Mouse (Mus musculus) thymus, postnatal 25 days (tissue): ENCODE measurements at regions not wholly inside any gene's neighbourhood (a gene's known extent, or its start where the extent isn't known, plus 50 kb on each side); places are given as distances from the start of the nearest gene placed in this dataset.

Experiments
- DNase-seq: peaks from one replicate; pipeline ENCODE4 v3.0.0; 2022

GRCm38 (mm10) chr13:57365096-57365495 lies 469.3 kb upstream of the Trpc7 start:
- no peak for DNase-seq

DNA sequence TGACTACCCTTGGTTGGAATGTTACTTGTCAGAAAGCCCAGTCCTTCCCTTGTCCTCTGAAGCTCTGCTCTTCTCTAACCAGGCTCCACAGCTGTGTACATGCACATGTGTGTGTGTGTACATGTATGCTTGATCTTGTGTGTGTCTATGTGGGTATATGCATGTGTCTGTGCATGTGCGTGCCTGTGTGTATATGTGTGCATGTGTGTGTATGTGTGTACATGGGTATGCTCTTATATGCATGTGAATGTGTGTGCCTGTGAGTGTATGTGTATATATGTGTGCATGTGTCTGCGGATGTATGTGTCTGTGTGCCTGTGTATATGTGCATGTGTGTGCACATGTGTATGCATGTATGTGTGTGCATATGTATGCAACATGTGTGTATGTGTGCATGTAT lies 468.6 kb upstream of the Trpc7 start:
- no peak for DNase-seq

GRCm38 (mm10) chr13:57362563-57362962 lies 466.8 kb upstream of the Trpc7 start:
- DNase-seq, result no peak

DNA sequence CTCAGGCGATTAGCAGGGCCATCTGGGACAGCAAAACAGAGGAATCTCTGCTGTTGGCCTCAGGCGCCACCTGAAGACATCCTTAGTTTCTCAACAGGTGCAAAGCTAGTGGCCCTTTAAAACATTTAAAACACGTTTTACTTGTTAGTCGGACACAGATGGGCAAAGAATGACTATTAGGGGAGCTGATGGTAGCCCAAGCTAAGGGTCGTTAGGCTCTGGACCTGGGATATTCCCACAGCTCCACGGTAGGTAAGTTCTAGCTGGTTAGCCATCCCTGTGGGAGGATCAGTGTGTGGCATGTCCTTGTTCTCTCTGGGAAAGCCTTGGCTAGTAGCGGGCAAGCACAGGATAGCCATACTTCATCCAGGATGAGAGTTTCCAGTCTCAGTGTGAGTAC lies 465.5 kb upstream of the Trpc7 start:
- no peak for DNase-seq

DNA sequence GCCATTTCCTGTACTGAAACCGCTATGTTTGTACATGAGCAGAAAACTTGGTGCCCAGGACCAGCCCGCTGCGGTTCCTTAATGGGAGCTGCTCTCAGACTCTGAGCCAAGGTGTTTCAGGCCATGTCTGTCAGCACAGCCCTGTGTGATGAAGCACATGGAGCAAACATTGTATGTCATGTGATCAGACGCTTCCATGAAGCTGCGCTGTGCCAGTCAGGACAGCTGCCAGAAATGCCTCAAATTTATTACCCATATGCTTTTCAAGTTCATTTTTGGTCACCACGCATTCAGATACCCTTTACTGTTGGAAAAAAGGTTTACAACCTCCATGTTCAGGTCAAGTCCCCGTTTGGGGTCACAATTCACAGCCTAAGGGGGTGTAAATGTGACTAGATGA lies 458.8 kb upstream of the Trpc7 start:
- no peak for DNase-seq

- DNase-seq, result no peak
Measured at GRCm38 (mm10) chr13:57353976-57354375, 458.2 kb upstream of the Trpc7 start.

- no peak for DNase-seq
Measured at GRCm38 (mm10) chr13:57350828-57351227, 455.0 kb upstream of the Trpc7 start.

DNA sequence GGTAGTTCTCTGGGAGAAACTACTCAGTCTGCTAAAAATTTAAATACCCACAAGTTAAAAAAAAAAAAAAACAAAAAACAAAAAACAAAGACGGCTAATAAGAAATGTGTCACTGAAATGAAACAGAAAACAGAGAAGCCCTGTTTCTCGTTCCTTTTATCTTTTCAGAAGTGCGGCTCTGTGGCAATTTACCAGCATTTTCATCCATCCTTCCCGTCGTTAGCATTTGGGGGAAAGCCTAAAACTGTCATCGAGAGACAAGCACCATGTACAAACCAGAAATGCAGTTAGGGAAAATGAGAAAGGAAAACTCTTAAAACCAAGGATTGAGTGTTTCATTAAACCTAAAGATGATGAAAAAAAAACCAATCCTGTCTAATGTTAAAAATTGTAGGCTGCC lies 442.9 kb upstream of the Trpc7 start:
- DNase-seq, result no peak

DNA sequence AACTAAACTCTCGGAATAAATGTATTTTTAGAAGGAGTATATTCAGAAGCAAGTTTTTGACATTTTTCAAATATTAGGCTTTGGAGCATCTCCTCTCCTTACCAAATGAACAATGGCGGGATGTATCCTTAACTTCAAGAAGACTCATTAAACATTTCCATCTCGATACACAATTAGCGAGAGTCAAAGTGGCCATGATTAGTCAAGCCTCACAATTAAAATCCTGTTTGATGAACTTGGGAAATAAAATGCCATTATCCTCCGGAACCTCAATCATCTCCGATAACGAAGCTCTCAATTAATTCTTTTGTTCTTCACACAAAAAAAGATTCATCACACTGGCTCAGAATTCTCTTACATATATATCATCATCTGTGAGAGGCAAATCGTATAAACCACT lies 440.8 kb upstream of the Trpc7 start:
- DNase-seq, result no peak

DNA sequence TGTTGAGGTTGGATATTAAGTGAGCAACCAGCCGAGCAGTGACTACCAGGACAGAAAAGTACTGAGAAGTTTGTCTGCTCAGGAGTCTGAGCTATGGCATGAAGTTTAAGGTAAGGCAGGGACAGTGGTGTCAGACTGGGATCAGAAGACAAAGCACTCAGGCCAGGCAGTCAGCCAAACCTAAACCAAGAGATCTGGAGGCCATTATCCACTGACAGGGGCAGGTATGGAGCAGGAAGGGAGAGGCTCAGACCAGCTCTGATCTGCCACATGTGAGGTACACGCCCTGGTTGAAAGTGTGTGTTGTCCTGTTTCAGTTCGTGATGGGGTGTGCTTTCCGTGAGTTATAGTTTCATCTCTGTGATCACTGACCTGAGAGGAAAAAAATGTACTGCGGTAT lies 437.2 kb upstream of the Trpc7 start:
- no peak for DNase-seq

GRCm38 (mm10) chr13:57331868-57332267 lies 436.1 kb upstream of the Trpc7 start:
- no peak for DNase-seq

DNA sequence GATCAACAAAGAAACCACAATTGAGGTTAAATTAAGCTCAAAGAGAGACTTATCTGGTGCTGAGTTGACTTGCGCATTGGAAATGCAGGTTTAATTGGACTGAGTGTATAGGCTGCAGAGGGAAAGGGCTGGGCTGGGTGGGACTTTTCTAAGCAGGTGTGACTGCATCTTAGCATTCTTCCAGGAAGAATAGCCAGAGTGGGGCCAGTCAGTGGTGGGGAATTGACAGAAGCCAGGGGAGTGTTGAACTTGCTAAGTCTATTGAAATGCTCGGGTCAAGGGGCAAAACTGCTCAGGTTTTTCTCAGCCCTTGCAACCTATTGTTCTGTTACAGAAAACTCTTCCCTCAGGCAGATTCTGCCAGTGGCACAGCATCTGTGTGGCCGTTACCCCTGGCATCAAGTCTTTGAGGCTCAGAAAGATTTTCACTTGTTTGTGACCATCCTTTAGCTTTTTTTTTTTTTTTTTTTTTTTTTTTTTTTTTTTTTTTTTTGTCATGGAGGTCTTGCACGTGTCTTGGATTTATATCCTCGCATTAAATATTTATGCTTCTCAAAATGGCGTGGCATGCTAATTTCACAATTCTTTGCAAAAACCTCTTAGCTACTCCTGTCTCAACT lies 429.6 kb upstream of the Trpc7 start:
- no peak for DNase-seq

- DNase-seq, result no peak
Measured at GRCm38 (mm10) chr13:57316211-57317005, 420.6 kb upstream of the Trpc7 start.

- DNase-seq, result no peak
Measured at GRCm38 (mm10) chr13:57314512-57314911, 418.7 kb upstream of the Trpc7 start.

DNA sequence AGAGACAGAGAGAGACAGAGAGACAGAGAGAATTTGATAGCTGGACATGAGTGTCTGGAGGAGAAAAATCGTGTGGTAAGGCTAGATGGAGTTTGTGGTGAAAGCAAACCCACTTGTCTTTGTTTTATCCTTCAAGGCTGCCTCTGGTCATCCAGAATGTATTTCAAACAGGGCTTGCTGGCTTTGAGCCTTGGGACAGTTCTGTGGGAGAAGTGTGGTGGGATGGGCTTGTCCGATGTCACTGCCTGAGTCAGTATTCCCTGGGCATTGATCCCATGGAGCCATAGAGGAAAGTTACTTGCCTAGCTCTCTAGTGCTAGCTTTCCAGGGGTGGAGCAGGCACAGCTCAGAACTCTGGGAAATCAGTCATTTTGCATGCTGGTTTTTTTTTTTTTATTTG lies 417.9 kb upstream of the Trpc7 start:
- no peak for DNase-seq

GRCm38 (mm10) chr13:57311235-57311634 lies 415.4 kb upstream of the Trpc7 start:
- DNase-seq, result no peak

GRCm38 (mm10) chr13:57309618-57310017 lies 413.8 kb upstream of the Trpc7 start:
- DNase-seq, result no peak

GRCm38 (mm10) chr13:57307971-57308903 lies 412.4 kb upstream of the Trpc7 start:
- no peak for DNase-seq

DNA sequence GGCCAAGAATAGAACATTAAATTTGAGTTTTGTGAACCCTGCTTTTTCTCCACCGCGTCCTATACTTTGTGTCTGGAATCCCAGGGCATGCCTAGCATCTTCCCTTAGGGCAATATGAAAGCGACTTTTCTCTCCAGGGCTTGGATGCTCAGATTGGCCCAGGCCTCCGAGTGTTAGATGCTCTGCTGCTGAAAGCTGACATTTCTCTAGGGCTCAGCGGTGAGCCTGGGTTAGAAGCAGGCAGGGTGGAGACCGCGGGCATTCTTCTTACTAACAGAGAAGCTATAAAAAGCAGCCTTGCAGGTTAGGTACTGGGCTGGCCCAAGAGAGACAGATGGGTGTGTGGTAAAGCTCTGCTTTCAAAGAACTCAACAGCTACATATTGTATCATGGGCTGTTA lies 409.8 kb upstream of the Trpc7 start:
- DNase-seq, result no peak

- DNase-seq, result no peak
Measured at GRCm38 (mm10) chr13:57303805-57304204, 408.0 kb upstream of the Trpc7 start.

- no peak for DNase-seq
Measured at GRCm38 (mm10) chr13:57291737-57292490, 396.1 kb upstream of the Trpc7 start.

GRCm38 (mm10) chr13:57286168-57286567 lies 390.4 kb upstream of the Trpc7 start:
- no peak for DNase-seq

DNA sequence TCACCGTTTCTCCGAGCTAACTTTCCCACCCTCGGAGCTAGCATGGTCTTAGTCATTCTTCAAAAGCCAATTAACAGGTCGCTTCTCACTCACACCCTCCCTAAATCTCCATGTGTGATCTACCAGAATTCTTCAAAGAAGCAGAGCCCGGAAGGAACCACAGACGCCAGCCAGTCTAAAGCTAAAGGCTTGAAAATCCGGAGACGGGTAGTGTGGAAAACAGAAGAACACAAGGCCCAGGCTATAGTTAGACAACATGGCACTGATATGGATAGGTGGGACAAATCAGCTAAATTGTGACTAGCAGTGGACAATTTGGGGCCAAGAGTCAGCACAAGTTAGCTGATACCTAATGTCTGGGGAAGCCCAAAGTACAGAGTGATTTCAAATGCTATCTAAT lies 387.0 kb upstream of the Trpc7 start:
- no peak for DNase-seq
